Mouse (Mus musculus): ENCODE data around the gene C4bp.

GRCm38 (mm10) chr1:130678551-130678950 lies 17.1 kb upstream of the C4bp start:
- TF ChIP-seq POLR2A (IDR thresholded peaks at IDR 0.05; ENCODE audit: borderline replicate concordance, extremely low read depth, insufficient read depth, insufficient read length, poor library complexity, severe bottlenecking) (no peak), CTCF (IDR thresholded peaks at IDR 0.05; ENCODE audit: borderline replicate concordance, extremely low read depth, insufficient read depth, insufficient read length) (no peak)

Data from brain, embryonic 14.5 days (tissue).